Mouse (Mus musculus) embryonic facial prominence, embryonic 12.5 days (tissue): ENCODE measurements around the gene Dgcr2. TPM values are rescaled to one million over a fixed set of nuclear protein-coding genes. Genes with fewer than 3 reads are reported as not detected.

ENCODE experiments used
- ATAC-seq: fragments of 200-750 bp; cut with Nextera tagmentation; 2 replicates; pipeline ENCODE4 v1.8.0; 2017; ENCODE audit not compliant: insufficient number of reproducible peaks, insufficient read depth, low FRiP score, low TSS enrichment
- H3K27ac ChIP-seq: fragments of 300-500 bp; sonication (generic); 2 replicates; pipeline ENCODE4 v1.5.1; 2016; ENCODE audit warnings: mild to moderate bottlenecking
- H3K27me3 ChIP-seq: fragments of 300-500 bp; sonication (generic); 2 replicates; pipeline ENCODE4 v1.6.1; 2016; ENCODE audit warnings: mild to moderate bottlenecking, moderate library complexity
- H3K36me3 ChIP-seq: fragments of 300-500 bp; sonication (generic); 2 replicates; pipeline ENCODE4 v1.6.1; 2016; ENCODE audit warnings: mild to moderate bottlenecking
- H3K4me1 ChIP-seq: fragments of 300-500 bp; sonication (generic); 2 replicates; pipeline ENCODE4 v1.6.1; 2016
- H3K4me2 ChIP-seq: fragments of 300-500 bp; sonication (generic); replicated peaks from 2 replicates; pipeline ENCODE4 v1.6.1; 2016; ENCODE audit warnings: mild to moderate bottlenecking, moderate library complexity
- H3K4me3 ChIP-seq: fragments of 300-500 bp; sonication (generic); 2 replicates; pipeline ENCODE4 v1.5.1; 2016; ENCODE audit warnings: mild to moderate bottlenecking
- H3K9ac ChIP-seq: fragments of 300-500 bp; sonication (generic); 2 replicates; pipeline ENCODE4 v1.6.1; 2016; ENCODE audit warnings: mild to moderate bottlenecking, moderate library complexity
- H3K9me3 ChIP-seq: fragments of 300-500 bp; sonication (generic); 2 replicates; pipeline ENCODE4 v1.6.1; 2016; ENCODE audit warnings: mild to moderate bottlenecking, moderate library complexity
- WGBS: fragments of 180-500 bp; shearing (Covaris S2); methylation state at CpG from one replicate; pipeline ENCODE4 v1.1.7; 2016; 5-methylcytosine and 5-hydroxymethylcytosine counted together
- polyA plus RNA-seq: library from polyadenylated mRNA; unstranded; fragments of >200 nt; fragmentation: Nextera tagmentation; extraction: Ambion mirVana; gene quantifications from 2 replicates; pipeline ENCODE4 v1.2.1, GENCODE M21; 2016

The Dgcr2 gene
- 103 and 105 TPM in 2 replicates for polyA plus RNA-seq

DNA sequence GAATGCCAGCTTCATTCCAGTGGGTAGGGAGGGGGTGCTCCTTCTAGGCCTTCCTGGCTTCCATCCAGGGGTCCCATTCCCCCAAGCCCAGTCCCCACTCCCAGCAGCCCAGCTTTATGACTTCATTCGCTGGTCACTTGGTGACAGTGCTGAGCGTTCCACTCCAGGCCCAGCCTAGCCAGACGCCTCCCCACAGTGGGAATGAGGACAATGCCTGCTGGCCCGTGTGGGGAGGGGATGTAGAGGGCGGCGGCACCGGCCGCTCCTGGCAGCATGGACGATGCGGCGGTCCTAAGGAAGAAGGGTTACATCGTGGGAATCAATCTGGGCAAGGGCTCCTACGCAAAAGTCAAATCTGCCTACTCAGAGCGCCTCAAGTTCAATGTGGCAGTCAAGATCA lies at the start of gene Dgcr2, which contains the start of gene Tssk2:
Gene Dgcr2, minus strand, starts transcription at position 101 of the 400 bp plus-strand sequence.
Gene Tssk2, plus strand, starts transcription at position 176 of the 400 bp plus-strand sequence.
- Histone ChIP-seq H3K4me1 (no peaks in the 10 kb centered on the region), H3K27me3 (no peaks in the 10 kb centered on the region), H3K36me3 (peaks cover 53% of the 10 kb centered on the region), H3K4me3 (no peak within 1 kb of the TSS), H3K9ac (no peak within 1 kb of the TSS), H3K9me3 (no peaks in the 10 kb centered on the region), H3K4me2 (no peak within 1 kb of the TSS), H3K27ac (no peak within 1 kb of the TSS)
- ATAC-seq = no peak
- WGBS = 93% methylated on average over 14 of the region's 14 CpGs

DNA sequence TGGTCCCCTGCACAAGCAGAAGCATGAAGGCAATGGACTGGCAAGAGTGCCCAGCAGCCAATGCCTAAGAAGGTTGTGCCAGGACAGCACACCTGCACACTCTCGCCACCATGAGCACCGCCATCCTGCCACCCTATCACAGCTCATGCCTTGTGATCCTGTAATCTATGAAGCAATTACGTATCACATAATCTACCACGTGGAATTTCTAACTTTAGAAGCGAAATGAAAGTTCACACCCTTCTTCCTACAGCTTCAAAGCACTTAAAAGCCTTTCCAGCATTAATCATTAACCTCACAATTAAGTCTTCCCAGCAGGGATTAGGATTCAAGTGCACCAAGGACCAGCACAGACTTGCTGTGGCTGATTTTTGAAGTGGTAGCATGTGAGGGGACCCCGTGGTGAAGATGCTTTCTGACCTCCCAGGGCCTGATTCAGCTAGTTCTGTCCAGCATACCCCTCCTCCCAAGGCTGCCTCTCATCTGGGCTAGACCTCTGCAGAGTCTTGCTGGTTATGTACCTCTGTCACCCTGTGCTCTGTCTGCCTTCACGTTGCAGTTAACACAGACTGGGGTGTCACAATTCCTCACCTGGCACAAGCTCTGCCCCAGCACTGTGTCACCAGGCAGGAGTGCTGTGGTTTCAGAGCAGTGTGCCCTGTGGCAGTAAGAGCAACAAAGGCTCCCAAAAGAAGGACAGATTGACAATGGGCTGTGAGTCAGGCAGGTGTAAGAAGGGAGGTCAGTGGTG lies 46.9 kb upstream of the Dgcr2 start:
- no peak for ATAC-seq
- H3K4me2 ChIP-seq = no peak overlapping the region
- H3K27ac ChIP-seq = no peak overlapping the region
- 69% methylated on average over 7 of the region's 7 CpGs for WGBS
- no peaks in the 10 kb centered on the region for H3K27me3 ChIP-seq
- H3K9me3 ChIP-seq = no peaks in the 10 kb centered on the region
- H3K36me3 ChIP-seq = no peaks in the 10 kb centered on the region
- H3K4me3 ChIP-seq = no peak overlapping the region
- no peaks in the 10 kb centered on the region for H3K4me1 ChIP-seq
- no peak overlapping the region for H3K9ac ChIP-seq

- no peak overlapping the region for H3K4me3 ChIP-seq
- H3K4me2 ChIP-seq = no peak overlapping the region
- H3K27ac ChIP-seq = no peak overlapping the region
- no peaks in the 10 kb centered on the region; the same call in 1 of the 2 replicates for H3K27me3 ChIP-seq
- H3K9me3 ChIP-seq = no peaks in the 10 kb centered on the region
- no peak for ATAC-seq
- no peak overlapping the region for H3K9ac ChIP-seq
- no peaks in the 10 kb centered on the region for H3K4me1 ChIP-seq
- 60% methylated on average over 8 of the region's 8 CpGs for whole genome bisulfite sequencing
- no peaks in the 10 kb centered on the region for H3K36me3 ChIP-seq
Observed at GRCm38 (mm10) chr16:17943466-17943865, 45.1 kb upstream of the Dgcr2 start.

DNA sequence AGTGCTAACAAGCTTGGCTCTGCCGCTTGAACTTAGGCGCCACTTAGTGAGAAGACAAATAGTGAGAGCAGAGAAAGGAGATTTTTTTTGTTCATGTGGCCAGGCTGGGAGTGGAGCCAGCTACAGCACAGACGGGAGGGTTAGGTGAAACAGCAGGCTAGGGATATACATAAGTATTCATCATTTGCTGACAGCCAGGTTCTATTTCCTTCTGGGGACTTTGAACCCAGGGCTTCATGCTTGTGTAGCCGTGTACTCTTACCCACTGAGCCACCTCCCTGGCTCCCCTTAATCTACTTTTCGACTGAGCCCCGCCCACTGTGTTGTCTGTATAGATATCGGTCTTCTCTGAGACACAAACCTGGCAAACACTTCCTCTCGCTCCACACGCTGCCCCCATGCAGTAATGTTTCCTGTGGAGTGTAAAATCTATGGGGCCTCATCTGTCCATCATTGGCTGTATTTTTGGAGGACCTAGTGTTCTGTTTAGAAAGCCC lies 40.9 kb upstream of the Dgcr2 start:
- no peak for ATAC-seq
- peaks cover 10% of the 10 kb centered on the region for H3K27me3 ChIP-seq
- no peak overlapping the region for H3K27ac ChIP-seq
- no peak overlapping the region for H3K4me3 ChIP-seq
- H3K4me1 ChIP-seq = no peaks in the 10 kb centered on the region
- H3K9me3 ChIP-seq = no peaks in the 10 kb centered on the region
- no peak overlapping the region for H3K4me2 ChIP-seq
- H3K9ac ChIP-seq = no peak overlapping the region
- no peaks in the 10 kb centered on the region for H3K36me3 ChIP-seq
- 59% methylated on average over 9 of the region's 9 CpGs for WGBS

DNA sequence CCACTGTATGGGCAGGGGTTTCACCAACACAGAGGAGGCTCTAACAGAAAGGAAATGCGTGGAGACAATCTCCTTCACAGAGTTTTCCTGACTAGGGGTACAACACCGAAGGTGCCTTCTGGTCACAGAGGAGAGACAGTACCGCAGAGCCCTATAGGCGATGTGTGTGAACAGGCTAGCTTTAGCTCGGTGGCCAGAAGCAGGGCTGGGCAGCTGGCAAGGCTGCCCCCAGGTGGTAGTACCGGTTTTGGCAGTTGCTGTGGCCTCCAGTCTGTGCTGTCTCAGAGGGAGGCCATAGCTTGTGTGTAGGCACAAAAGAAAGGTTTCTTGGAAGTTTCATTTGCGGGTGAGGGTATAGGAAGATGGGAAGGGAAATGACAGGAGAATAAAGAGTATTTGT lies 40.5 kb upstream of the Dgcr2 start:
- H3K27ac ChIP-seq = no peak overlapping the region
- no peaks in the 10 kb centered on the region for H3K4me1 ChIP-seq
- H3K27me3 ChIP-seq = peaks cover 14% of the 10 kb centered on the region
- 11% methylated on average over 7 of the region's 7 CpGs for WGBS
- ATAC-seq = no peak
- no peak overlapping the region for H3K4me2 ChIP-seq
- H3K4me3 ChIP-seq = no peak overlapping the region
- H3K9me3 ChIP-seq = no peaks in the 10 kb centered on the region
- no peak overlapping the region for H3K9ac ChIP-seq
- no peaks in the 10 kb centered on the region for H3K36me3 ChIP-seq

- H3K9me3 ChIP-seq = no peaks in the 10 kb centered on the region
- H3K36me3 ChIP-seq = no peaks in the 10 kb centered on the region
- peaks cover 15% of the 10 kb centered on the region for H3K27me3 ChIP-seq
- H3K4me1 ChIP-seq = no peaks in the 10 kb centered on the region
- no peak for ATAC-seq
- no peak overlapping the region for H3K9ac ChIP-seq
- no peak overlapping the region for H3K4me3 ChIP-seq
- WGBS = 78% methylated on average over 7 of the region's 7 CpGs
- no peak overlapping the region for H3K27ac ChIP-seq
- H3K4me2 ChIP-seq = no peak overlapping the region
Observed at GRCm38 (mm10) chr16:17938187-17938586, 39.8 kb upstream of the Dgcr2 start.

DNA sequence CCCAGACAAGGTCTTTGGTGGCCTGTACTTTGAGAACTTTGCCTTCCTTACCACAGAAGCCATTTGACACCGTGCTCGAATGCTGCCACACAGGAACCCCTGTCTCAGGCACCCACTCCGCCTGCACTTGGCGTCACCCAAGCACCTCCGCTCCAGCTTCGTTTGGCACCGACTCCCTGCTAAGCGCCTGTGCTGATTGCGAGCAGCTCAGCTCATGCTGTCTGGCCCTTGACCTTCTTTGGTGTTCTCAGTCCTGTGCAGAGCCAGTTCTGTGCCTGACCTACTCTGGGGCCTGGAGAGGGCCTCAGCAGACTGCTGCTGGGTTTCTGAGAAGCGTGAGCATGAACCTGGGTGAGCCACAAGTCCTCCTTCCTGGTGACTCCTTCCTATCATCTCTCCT lies 38.4 kb upstream of the Dgcr2 start:
- Histone ChIP-seq H3K9me3 (no peaks in the 10 kb centered on the region), H3K9ac (no peak overlapping the region), H3K27ac (no peak overlapping the region), H3K27me3 (peaks cover 15% of the 10 kb centered on the region), H3K36me3 (no peaks in the 10 kb centered on the region), H3K4me2 (no peak overlapping the region), H3K4me1 (no peaks in the 10 kb centered on the region), H3K4me3 (no peak overlapping the region)
- ATAC-seq = no peak
- 83% methylated on average over 10 of the region's 10 CpGs for WGBS

- H3K9ac ChIP-seq = no peak overlapping the region
- H3K4me2 ChIP-seq = no peak overlapping the region
- H3K9me3 ChIP-seq = no peaks in the 10 kb centered on the region
- no peak overlapping the region for H3K27ac ChIP-seq
- H3K4me3 ChIP-seq = no peak overlapping the region
- ATAC-seq = no peak
- peaks cover 15% of the 10 kb centered on the region for H3K27me3 ChIP-seq
- WGBS = 67% methylated on average over 3 of the region's 3 CpGs
- no peaks in the 10 kb centered on the region for H3K4me1 ChIP-seq
- no peaks in the 10 kb centered on the region for H3K36me3 ChIP-seq
Observed at GRCm38 (mm10) chr16:17934445-17934910, 36.1 kb upstream of the Dgcr2 start.

- Histone ChIP-seq H3K4me3 (no peak overlapping the region), H3K27ac (no peak overlapping the region), H3K9me3 (no peaks in the 10 kb centered on the region), H3K27me3 (peaks cover 15% of the 10 kb centered on the region), H3K4me1 (no peaks in the 10 kb centered on the region), H3K36me3 (no peaks in the 10 kb centered on the region), H3K4me2 (no peak overlapping the region), H3K9ac (no peak overlapping the region)
- 67% methylated on average over 9 of the region's 9 CpGs for WGBS
- no peak for ATAC-seq
Observed at GRCm38 (mm10) chr16:17933594-17934444, 35.5 kb upstream of the Dgcr2 start.

DNA sequence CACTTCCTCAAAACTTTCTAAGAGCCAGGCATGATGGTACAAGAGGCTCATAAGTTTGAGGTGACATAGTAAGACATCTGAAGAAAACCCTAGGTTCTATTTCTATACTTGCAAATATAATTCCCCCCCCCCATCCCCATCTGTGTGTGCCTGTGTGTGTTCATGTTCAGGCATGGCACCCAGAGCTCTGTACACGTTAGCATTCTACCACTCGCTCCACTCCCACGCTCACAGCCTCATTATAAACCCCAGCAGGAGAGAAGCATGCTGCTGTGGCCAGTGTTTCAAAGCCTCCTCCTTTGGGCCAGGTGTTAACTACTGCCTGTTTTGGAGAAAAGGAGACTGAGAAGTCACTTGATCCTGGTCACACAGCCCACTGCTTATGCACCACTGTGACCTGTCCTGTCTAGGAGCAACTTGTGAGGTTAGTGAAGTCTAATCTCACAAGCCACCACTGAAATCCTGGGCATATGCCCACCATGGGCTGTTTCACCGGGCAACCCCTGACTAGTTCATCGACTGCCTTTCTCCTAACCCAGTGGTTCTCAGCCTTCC lies 33.6 kb upstream of the Dgcr2 start:
- no peaks in the 10 kb centered on the region for H3K36me3 ChIP-seq
- H3K9ac ChIP-seq = no peak overlapping the region
- H3K4me1 ChIP-seq = peaks cover 3% of the 10 kb centered on the region; the same call in 1 of the 2 replicates
- no peaks in the 10 kb centered on the region for H3K9me3 ChIP-seq
- no peak overlapping the region for H3K4me3 ChIP-seq
- no peak overlapping the region for H3K27ac ChIP-seq
- no peak for ATAC-seq
- H3K27me3 ChIP-seq = peaks cover 7% of the 10 kb centered on the region
- no peak overlapping the region for H3K4me2 ChIP-seq
- WGBS = 79% methylated on average over 5 of the region's 5 CpGs

DNA sequence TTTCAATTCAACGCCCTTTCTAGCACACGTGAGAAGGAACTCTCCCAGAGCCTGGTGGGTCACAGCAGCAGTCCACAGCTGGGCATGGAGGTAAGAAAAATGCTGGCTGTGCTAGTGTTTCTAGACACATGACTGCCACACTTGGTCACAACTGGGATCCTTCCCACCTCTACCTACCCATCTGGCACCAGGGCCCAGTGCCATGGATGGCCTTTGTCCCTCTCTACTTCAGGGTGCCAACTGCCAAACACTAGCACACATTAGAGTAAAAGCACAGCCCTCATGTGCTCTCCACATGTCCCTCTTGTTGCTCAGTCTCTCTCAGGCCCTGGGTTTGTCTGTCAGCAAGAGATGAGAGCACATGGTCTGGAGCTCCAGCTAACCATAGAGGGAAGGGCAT lies 31.3 kb upstream of the Dgcr2 start:
- no peak overlapping the region for H3K9ac ChIP-seq
- no peak overlapping the region for H3K4me3 ChIP-seq
- 0 out of 2 replicates have a peak, but pooled peaks cover 4% of the 10 kb centered on the region for H3K27me3 ChIP-seq
- ATAC-seq = no peak
- H3K4me1 ChIP-seq = peaks cover 9% of the 10 kb centered on the region; the same call in 1 of the 2 replicates
- H3K27ac ChIP-seq = no peak overlapping the region
- H3K4me2 ChIP-seq = no peak overlapping the region
- peaks cover 13% of the 10 kb centered on the region; the same call in 1 of the 2 replicates for H3K36me3 ChIP-seq
- no peaks in the 10 kb centered on the region for H3K9me3 ChIP-seq
- 81% methylated on average over 2 of the region's 2 CpGs for WGBS
